Mouse (Mus musculus) spleen, adult 2 months (tissue): Measurements from ENCODE around the gene Tuba3a.

Experiments used
- CTCF ChIP-seq: fragments of 200-500 bp; IDR thresholded peaks from 2 replicates; pipeline ENCODE4 v1.5.1; 2011; ENCODE audit warnings: mild to moderate bottlenecking, inconsistent platforms; ENCODE audit not compliant: insufficient read depth, insufficient read length, insufficient replicate concordance; ENCODE audit errors: extremely low read depth
- POLR2A ChIP-seq: fragments of 200-500 bp; IDR thresholded peaks from 2 replicates; pipeline ENCODE4 v1.6.1; 2011; ENCODE audit warnings: low read depth, low read length, inconsistent platforms

DNA sequence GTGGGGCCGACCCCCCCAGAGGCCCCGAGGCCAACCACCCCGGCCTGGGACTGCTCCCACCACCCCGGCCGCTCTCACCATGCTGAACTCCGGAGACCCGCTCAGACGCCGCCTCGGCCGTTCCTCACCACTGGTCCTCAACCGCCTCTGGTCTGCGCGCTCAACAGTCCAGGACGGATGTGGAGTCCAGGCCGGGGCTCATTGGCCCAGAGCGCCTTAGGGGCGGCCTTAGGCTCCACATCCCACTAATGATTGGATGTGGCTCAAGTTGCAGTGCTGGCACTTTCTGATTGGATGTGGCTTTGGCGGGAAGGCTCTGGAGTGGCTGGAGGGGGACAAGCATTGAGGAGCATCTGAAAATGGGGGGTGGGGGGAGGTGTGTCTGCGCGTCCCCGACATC, at the start of gene Tuba3a:
- no peak for TF ChIP-seq POLR2A
- no peak for TF ChIP-seq CTCF
